Mouse (Mus musculus): ENCODE data around the gene Tmem191c. TPM values are rescaled to one million over a fixed set of nuclear protein-coding genes. Genes with fewer than 3 reads are reported as not detected.
A peak's percentile ranks its signal among the peaks of the same experiment; 100 is the strongest.

Tmem191c gene
- polyA plus RNA-seq, 1 experiment from 2014 or later: 94.8 TPM

DNA sequence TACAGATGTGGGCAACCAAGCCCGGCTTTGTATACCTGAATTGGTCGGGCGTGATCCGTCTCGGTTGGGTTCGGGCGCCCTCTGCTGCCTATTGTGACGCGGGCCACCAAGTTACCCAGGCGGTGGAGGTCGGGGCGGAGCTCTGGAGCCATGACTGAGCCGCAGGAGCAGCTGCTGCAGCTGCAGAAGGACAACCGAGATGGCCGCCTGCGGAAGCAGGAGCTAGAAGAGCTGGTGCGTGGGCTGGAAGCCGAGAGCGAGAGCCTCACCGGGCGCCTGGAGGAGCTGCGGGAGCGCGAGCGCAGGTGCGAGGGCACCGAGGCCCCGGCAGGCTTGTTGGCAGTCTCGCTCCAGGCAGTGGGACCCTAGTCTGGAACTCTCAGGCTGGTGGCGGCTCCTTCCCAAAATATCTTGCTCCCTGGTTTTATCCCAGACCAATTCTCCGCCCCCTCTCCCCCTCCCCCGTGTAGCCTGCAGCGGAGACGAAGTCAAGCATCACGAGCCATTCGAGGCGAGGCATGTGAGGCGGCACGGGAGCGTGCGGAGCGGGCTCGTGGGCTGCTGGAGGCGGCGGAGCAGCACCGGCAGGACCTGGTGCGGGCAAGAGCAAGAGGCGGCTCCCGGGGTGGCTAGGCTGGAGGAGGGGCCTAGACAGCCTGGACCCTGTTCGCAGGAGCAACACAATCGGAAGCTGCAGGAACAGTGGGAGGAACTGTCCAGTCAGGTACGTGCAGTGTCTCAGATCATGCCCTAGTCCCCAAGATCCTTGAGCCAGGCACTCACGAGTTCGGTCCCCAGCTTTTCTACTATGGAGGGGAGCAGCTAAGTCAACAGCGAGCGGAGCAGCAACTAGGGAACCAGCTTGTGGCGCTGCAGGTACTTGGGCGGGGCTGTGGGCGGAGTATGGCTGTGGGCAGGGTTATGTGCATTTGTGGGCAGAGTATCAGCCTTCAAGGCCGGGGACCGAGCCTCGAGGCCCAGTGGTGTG lies 581 bp downstream of the Tmem191c start:
- Histone ChIP-seq H3K27me3 (ENCODE audit: control insufficient read depth, insufficient read depth, low read depth, low read length) (peaks cover 8% of the 10 kb centered on the region; the same call in 1 of the 2 replicates), H3K9me3 (replicated peaks; ENCODE audit: control insufficient read depth, low read length, poor library complexity, severe bottlenecking) (no peaks in the 10 kb centered on the region), H3K4me2 (ENCODE audit: low read length) (peak overlapping the region; percentile 77), H3K27ac (ENCODE audit: low read length) (peak overlapping the region; percentile 85), H3K36me3 (ENCODE audit: control insufficient read depth, insufficient read depth, low read length) (peaks cover 12% of the 10 kb centered on the region; the same call in 1 of the 2 replicates), H3K9ac (ENCODE audit: low read depth, low read length) (peak overlapping the region; percentile 76), H3K4me3 (ENCODE audit: low read depth, low read length) (peak overlapping the region; percentile 58), H3K4me1 (ENCODE audit: control insufficient read depth, insufficient read depth, low read length) (peaks cover 15% of the 10 kb centered on the region)
- peak; percentile 89 for ATAC-seq
- WGBS: under 1% methylated on average over 62 of the region's 62 CpGs

DNA sequence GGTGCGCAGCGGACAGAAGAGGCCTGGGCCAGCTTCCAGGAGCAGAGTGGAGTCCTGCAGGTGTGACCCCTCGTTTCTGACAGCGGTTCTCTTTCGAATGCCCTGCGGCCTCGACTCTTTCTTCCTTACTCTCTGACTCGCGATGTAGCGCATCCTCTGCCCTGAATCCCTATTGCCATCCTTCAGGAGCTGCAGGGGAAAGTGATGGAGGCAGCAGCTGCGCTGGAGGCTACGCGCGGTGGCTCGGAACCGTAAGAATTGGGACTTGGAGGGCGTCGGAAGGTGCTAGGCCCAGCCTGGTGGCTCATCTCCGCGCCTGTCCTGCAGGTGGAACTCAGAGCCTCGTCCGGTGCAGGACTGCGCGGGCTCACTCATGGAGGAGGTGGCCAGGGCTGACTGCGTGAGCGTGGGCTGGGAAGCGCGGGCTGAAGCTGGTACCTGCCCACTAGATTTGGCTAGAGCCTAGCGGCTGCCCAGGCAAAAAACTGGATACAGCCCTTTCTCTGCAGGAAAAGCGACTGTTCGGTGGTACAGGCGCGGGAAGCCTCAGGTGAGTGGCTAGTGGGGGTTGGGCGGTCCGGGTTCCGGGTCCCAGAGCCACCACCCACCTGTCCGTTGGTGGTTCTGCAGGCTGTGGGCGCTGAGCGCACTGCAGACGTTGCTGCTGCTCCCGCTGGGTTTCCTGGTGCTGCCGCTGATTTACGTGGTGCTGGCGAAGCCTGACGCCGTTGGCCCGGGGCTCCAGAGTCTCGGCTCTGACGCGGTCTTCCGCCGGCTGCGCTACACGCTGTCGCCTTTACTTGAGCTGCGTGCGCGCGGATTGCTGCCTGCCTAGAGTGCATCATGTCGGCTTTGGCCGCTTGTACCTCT lies 1.7 kb downstream of the Tmem191c start:
- peak overlapping the region; percentile 77 for H3K4me2 ChIP-seq (ENCODE audit: low read length)
- WGBS: 4% methylated on average over 60 of the region's 61 CpGs
- H3K9ac ChIP-seq (ENCODE audit: low read depth, low read length): peak overlapping the region; percentile 76
- H3K4me3 ChIP-seq (ENCODE audit: low read depth, low read length): peak overlapping the region; percentile 58
- H3K27ac ChIP-seq (ENCODE audit: low read length): no peak overlapping the region
- peak; percentile 41 for ATAC-seq
- H3K27me3 ChIP-seq (ENCODE audit: control insufficient read depth, insufficient read depth, low read depth, low read length): peaks cover 8% of the 10 kb centered on the region; the same call in 1 of the 2 replicates
- peaks cover 15% of the 10 kb centered on the region for H3K4me1 ChIP-seq (ENCODE audit: control insufficient read depth, insufficient read depth, low read length)
- H3K9me3 ChIP-seq (replicated peaks; ENCODE audit: control insufficient read depth, low read length, poor library complexity, severe bottlenecking): no peaks in the 10 kb centered on the region
- peaks cover 23% of the 10 kb centered on the region for H3K36me3 ChIP-seq (ENCODE audit: control insufficient read depth, insufficient read depth, low read length)

DNA sequence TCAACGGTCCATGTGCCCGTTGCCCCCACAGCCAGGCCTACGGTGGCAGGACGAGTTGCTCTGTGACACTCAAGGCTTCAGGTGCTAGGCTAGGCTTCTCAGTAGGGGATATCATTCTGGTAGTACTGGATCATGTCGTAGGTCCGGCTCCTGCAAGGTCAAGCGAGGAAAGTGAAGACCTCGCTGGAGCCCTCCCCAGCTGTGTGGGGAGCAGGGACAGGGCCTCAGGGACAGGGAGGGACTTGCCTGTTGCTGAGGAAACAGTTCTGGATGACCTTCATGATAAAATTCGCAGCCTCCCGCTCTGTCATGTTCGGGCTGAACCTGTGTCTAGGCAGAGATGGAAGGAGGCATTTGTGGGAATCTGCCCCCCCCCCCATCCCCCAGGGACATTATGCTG lies 4.6 kb downstream of the Tmem191c start:
- Histone ChIP-seq H3K9me3 (replicated peaks; ENCODE audit: control insufficient read depth, low read length, poor library complexity, severe bottlenecking) (no peaks in the 10 kb centered on the region), H3K4me3 (ENCODE audit: low read depth, low read length) (no peak overlapping the region), H3K4me1 (ENCODE audit: control insufficient read depth, insufficient read depth, low read length) (peaks cover 15% of the 10 kb centered on the region), H3K36me3 (ENCODE audit: control insufficient read depth, insufficient read depth, low read length) (peaks cover 40% of the 10 kb centered on the region), H3K9ac (ENCODE audit: low read depth, low read length) (no peak overlapping the region), H3K4me2 (ENCODE audit: low read length) (no peak overlapping the region), H3K27me3 (ENCODE audit: control insufficient read depth, insufficient read depth, low read depth, low read length) (peaks cover 8% of the 10 kb centered on the region; the same call in 1 of the 2 replicates), H3K27ac (ENCODE audit: low read length) (no peak overlapping the region)
- whole genome bisulfite sequencing: 90% methylated on average over 11 of the region's 11 CpGs
- ATAC-seq: no peak

DNA sequence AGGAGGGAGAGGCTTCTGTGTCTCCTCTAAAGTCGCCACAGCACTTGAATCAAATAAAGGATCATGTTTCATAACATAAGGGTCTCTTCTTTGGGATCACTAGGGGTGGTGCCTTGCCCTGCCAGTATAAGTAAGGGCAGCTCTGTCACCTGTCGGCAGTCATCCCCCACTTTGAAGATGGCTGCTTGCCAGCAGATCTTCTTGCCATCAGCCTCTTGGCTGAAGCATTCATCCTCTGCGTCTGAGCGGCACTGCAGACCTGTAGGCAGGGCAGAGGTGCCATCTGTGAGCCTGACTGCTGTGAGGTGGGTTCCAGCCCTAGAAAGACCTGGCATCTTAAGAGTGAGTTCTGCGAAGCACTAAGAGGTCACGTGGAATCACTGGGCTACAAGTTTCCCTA lies 7.3 kb downstream of the Tmem191c start:
- Histone ChIP-seq H3K27me3 (ENCODE audit: control insufficient read depth, insufficient read depth, low read depth, low read length) (peaks cover 7% of the 10 kb centered on the region; the same call in 1 of the 2 replicates), H3K4me1 (ENCODE audit: control insufficient read depth, insufficient read depth, low read length) (peaks cover 2% of the 10 kb centered on the region), H3K9me3 (replicated peaks; ENCODE audit: control insufficient read depth, low read length, poor library complexity, severe bottlenecking) (no peaks in the 10 kb centered on the region), H3K36me3 (ENCODE audit: control insufficient read depth, insufficient read depth, low read length) (peaks cover 57% of the 10 kb centered on the region), H3K27ac (ENCODE audit: low read length) (no peak overlapping the region), H3K9ac (ENCODE audit: low read depth, low read length) (no peak overlapping the region), H3K4me2 (ENCODE audit: low read length) (no peak overlapping the region), H3K4me3 (ENCODE audit: low read depth, low read length) (no peak overlapping the region)
- WGBS: 84% methylated on average over 6 of the region's 6 CpGs
- no peak for ATAC-seq

DNA sequence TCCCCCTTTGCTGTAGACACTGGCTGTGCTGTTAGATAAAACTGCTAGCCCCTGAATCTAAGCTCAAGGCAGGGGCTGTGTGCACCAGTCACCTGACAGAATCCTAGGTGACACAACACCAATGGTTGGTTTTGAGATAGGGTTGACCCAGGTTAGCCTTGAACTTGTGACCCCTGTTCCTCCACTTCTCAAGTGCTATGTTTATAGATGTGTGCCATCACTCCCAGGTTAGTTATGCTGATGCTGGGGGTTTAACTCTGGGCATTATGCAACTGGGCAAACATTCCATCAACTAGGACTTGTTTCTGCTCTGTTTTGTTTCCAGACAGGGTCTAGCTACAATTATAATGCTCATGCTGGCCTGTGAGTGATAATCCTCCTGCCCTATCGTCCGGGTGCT lies 11.2 kb downstream of the Tmem191c start:
- H3K36me3 ChIP-seq (ENCODE audit: control insufficient read depth, insufficient read depth, low read length): peaks cover 46% of the 10 kb centered on the region
- H3K9me3 ChIP-seq (replicated peaks; ENCODE audit: control insufficient read depth, low read length, poor library complexity, severe bottlenecking): no peaks in the 10 kb centered on the region
- WGBS: 82% methylated on average over 2 of the region's 2 CpGs
- H3K4me2 ChIP-seq (ENCODE audit: low read length): no peak overlapping the region
- H3K9ac ChIP-seq (ENCODE audit: low read depth, low read length): no peak overlapping the region
- H3K27me3 ChIP-seq (ENCODE audit: control insufficient read depth, insufficient read depth, low read depth, low read length): no peaks in the 10 kb centered on the region
- no peaks in the 10 kb centered on the region for H3K4me1 ChIP-seq (ENCODE audit: control insufficient read depth, insufficient read depth, low read length)
- no peak for ATAC-seq
- no peak overlapping the region for H3K4me3 ChIP-seq (ENCODE audit: low read depth, low read length)
- no peak overlapping the region for H3K27ac ChIP-seq (ENCODE audit: low read length)

DNA sequence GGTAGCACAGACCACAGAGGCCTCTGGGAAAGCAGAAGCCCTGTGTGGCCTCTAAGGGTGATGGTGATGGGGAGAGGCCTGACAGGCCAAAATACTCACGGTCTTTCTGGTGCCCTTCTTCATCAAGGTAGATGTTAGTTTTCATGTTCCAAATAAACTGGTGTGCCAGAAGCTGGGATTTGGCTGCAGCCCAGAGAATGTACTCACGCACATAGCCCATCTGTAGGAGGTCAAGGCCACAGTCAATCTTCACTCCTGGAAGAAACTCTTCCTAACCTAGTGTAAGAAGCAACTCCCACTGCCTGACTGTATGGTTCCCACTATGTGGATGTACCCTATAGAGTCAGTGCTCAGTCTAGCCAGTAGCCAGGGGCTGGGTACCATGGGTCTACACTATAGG lies 15.1 kb downstream of the Tmem191c start:
- Histone ChIP-seq H3K4me1 (ENCODE audit: control insufficient read depth, insufficient read depth, low read length) (no peaks in the 10 kb centered on the region), H3K27me3 (ENCODE audit: control insufficient read depth, insufficient read depth, low read depth, low read length) (no peaks in the 10 kb centered on the region), H3K27ac (ENCODE audit: low read length) (no peak overlapping the region), H3K36me3 (ENCODE audit: control insufficient read depth, insufficient read depth, low read length) (peaks cover 41% of the 10 kb centered on the region), H3K4me2 (ENCODE audit: low read length) (no peak overlapping the region), H3K9me3 (replicated peaks; ENCODE audit: control insufficient read depth, low read length, poor library complexity, severe bottlenecking) (no peaks in the 10 kb centered on the region), H3K4me3 (ENCODE audit: low read depth, low read length) (no peak overlapping the region), H3K9ac (ENCODE audit: low read depth, low read length) (no peak overlapping the region)
- 87% methylated on average over 2 of the region's 2 CpGs for WGBS
- ATAC-seq: no peak

DNA sequence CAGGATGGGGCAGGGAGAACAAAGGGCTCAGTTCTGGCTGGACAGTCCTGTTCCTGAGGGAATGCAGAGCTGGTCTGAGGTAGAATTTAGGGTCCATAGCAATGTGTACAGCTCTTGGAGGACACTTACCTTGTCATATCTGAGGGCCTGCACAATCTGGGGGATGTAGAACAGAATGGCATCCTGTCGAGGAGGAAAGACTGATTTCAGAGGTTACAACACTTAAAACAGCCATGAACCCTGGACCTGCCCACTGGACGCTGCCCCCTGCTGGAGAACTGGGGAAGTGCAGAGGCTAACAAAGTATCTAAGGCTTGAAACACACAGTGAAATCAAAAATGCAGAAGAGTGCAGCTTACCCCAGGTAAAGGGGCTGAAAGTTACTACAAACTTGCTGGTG lies 16.9 kb downstream of the Tmem191c start:
- no peaks in the 10 kb centered on the region for H3K27me3 ChIP-seq (ENCODE audit: control insufficient read depth, insufficient read depth, low read depth, low read length)
- no peak overlapping the region for H3K4me2 ChIP-seq (ENCODE audit: low read length)
- no peak for ATAC-seq
- WGBS: 3% methylated on average over 2 of the region's 2 CpGs
- no peaks in the 10 kb centered on the region for H3K4me1 ChIP-seq (ENCODE audit: control insufficient read depth, insufficient read depth, low read length)
- no peak overlapping the region for H3K9ac ChIP-seq (ENCODE audit: low read depth, low read length)
- H3K9me3 ChIP-seq (replicated peaks; ENCODE audit: control insufficient read depth, low read length, poor library complexity, severe bottlenecking): no peaks in the 10 kb centered on the region
- H3K36me3 ChIP-seq (ENCODE audit: control insufficient read depth, insufficient read depth, low read length): peaks cover 40% of the 10 kb centered on the region
- H3K4me3 ChIP-seq (ENCODE audit: low read depth, low read length): no peak overlapping the region
- no peak overlapping the region for H3K27ac ChIP-seq (ENCODE audit: low read length)

DNA sequence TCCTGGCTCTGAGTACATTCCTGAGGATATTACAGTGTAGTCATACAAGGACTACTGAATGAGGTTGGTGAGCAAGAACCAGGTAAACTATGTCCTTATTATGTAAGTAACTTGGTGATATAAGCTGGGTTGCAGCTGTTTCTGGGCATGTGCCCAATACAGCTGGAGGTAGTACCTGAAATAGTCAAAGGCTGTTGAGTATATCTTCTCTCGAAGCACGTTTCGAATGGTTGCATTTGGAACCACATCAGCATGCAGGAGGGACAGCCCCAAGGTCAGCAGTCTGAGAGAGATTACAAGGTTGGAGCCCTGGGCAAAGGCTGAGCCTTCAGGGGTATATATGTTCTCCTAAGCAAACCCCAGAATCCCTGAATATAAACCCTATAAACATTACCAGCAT lies 24.9 kb downstream of the Tmem191c start:
- Histone ChIP-seq H3K27ac (ENCODE audit: low read length) (no peak overlapping the region), H3K4me1 (ENCODE audit: control insufficient read depth, insufficient read depth, low read length) (no peaks in the 10 kb centered on the region), H3K9me3 (replicated peaks; ENCODE audit: control insufficient read depth, low read length, poor library complexity, severe bottlenecking) (no peaks in the 10 kb centered on the region), H3K4me2 (ENCODE audit: low read length) (no peak overlapping the region), H3K9ac (ENCODE audit: low read depth, low read length) (no peak overlapping the region), H3K4me3 (ENCODE audit: low read depth, low read length) (no peak overlapping the region), H3K27me3 (ENCODE audit: control insufficient read depth, insufficient read depth, low read depth, low read length) (no peaks in the 10 kb centered on the region), H3K36me3 (ENCODE audit: control insufficient read depth, insufficient read depth, low read length) (peaks cover 74% of the 10 kb centered on the region)
- ATAC-seq: no peak
- WGBS: 96% methylated on average over 3 of the region's 3 CpGs
